In genomic region chr7:79935511-79936205, GRCm38 (mm10) we compare ENCODE assay signal across 8 mouse cellular contexts. TPM values are rescaled to one million over a fixed set of nuclear protein-coding genes. Genes with fewer than 3 reads are reported as not detected.
DNase-seq lines count a peak whose midpoint lies in the region; ATAC-seq and TF ChIP-seq lines count a peak whose summit lies in the region.

No protein-coding gene starts in this region.

- no peaks in the 10 kb centered on the region for H3K79me2 ChIP-seq in myocyte (ENCODE audit: control insufficient read depth, insufficient read depth)

- peak; percentile 44 to 48 for DNase-seq in adrenal gland, adult 18-20 months (ENCODE audit: low spot score in 2 of 2)
- peak; percentile 97 for DNase-seq in heart, adult 11 months
- DNase-seq in natural killer cell, adult 2 months (ENCODE audit: low spot score in 2 of 2): no peak
- DNase-seq in right cerebral cortex, postnatal 4 days: no peak

- 8% methylated on average over 19 of the region's 19 CpGs for WGBS in intestine, embryonic 16.5 days
- 12% methylated on average over 19 of the region's 19 CpGs for WGBS in liver, embryonic 15.5 days (ENCODE audit: insufficient replicate concordance)

- H3K4me1 ChIP-seq in cortical plate, adult 2 months (ENCODE audit: control insufficient read depth, insufficient read depth, low read length): peaks cover 5% of the 10 kb centered on the region
- H3K4me1 ChIP-seq in intestine, embryonic 16.5 days (ENCODE audit: control insufficient read depth, insufficient read depth, low read length): peaks cover 9% of the 10 kb centered on the region
- H3K4me1 ChIP-seq in liver, embryonic 15.5 days (replicated peaks): no peaks in the 10 kb centered on the region; the same call in 1 of the 2 replicates

- H3K9me3 ChIP-seq in intestine, embryonic 16.5 days (ENCODE audit: control insufficient read depth, low read length): no peaks in the 10 kb centered on the region
- no peaks in the 10 kb centered on the region for H3K9me3 ChIP-seq in liver, embryonic 15.5 days (replicated peaks)

- peak overlapping the region; percentile 80 for H3K4me2 ChIP-seq in intestine, embryonic 16.5 days (ENCODE audit: low read depth, low read length)
- H3K4me2 ChIP-seq in liver, embryonic 15.5 days: peak overlapping the region; percentile 55
- H3K4me2 ChIP-seq in myocyte (ENCODE audit: low read depth): peak overlapping the region; percentile 95

- no peaks in the 10 kb centered on the region for H3K27me3 ChIP-seq in intestine, embryonic 16.5 days (replicated peaks; ENCODE audit: control insufficient read depth, insufficient read depth, low read length)
- peaks cover 47% of the 10 kb centered on the region for H3K27me3 ChIP-seq in liver, embryonic 15.5 days
- H3K27me3 ChIP-seq in myocyte (ENCODE audit: control insufficient read depth, insufficient read depth, insufficient read length): no peaks in the 10 kb centered on the region

- peak overlapping the region; percentile 77 for H3K27ac ChIP-seq in cortical plate, adult 2 months (ENCODE audit: insufficient read depth, low read length)
- peak overlapping the region; percentile 97 for H3K27ac ChIP-seq in intestine, embryonic 16.5 days (ENCODE audit: low read length)
- H3K27ac ChIP-seq in liver, embryonic 15.5 days (replicated peaks): 0 out of 2 replicates have a peak overlapping the region, but pooled peaks have one; percentile 38

- peak; percentile 96 for ATAC-seq in intestine, embryonic 16.5 days
- ATAC-seq in liver, embryonic 15.5 days (ENCODE audit: insufficient read depth): peak; percentile 69

- 0 out of 2 replicates have a peak, but pooled peaks have one; percentile 37 for TF ChIP-seq POLR2A in cortical plate, adult 2 months (IDR thresholded peaks at IDR 0.05; ENCODE audit: extremely low read depth, insufficient read depth, low read length)
- peak; percentile 27 for TF ChIP-seq POLR2A in myocyte (IDR thresholded peaks at IDR 0.05; ENCODE audit: insufficient read length, low read depth)

- no peak for TF ChIP-seq CTCF in cortical plate, adult 2 months (IDR thresholded peaks at IDR 0.05; ENCODE audit: extremely low read depth, insufficient read depth, low read length)

- H3ac ChIP-seq in myocyte (ENCODE audit: control insufficient read depth, insufficient read length): peak overlapping the region; percentile 35

- peak overlapping the region; percentile 74 for H3K4me3 ChIP-seq in cortical plate, adult 2 months (ENCODE audit: insufficient read depth, low read length)
- H3K4me3 ChIP-seq in intestine, embryonic 16.5 days (ENCODE audit: low read length): peak overlapping the region; percentile 70
- H3K4me3 ChIP-seq in liver, embryonic 15.5 days (replicated peaks): peak overlapping the region; percentile 53
- peak overlapping the region; percentile 48 for H3K4me3 ChIP-seq in myocyte

- peak overlapping the region; percentile 87 for H3K9ac ChIP-seq in intestine, embryonic 16.5 days (ENCODE audit: low read depth, low read length)
- H3K9ac ChIP-seq in liver, embryonic 15.5 days: no peak overlapping the region

- 0 out of 2 replicates have a peak, but pooled peaks cover 3% of the 10 kb centered on the region for H3K36me3 ChIP-seq in intestine, embryonic 16.5 days (ENCODE audit: control insufficient read depth, insufficient read depth, low read length)
- no peaks in the 10 kb centered on the region for H3K36me3 ChIP-seq in liver, embryonic 15.5 days (replicated peaks)
- no peaks in the 10 kb centered on the region for H3K36me3 ChIP-seq in myocyte (ENCODE audit: control insufficient read depth, insufficient read depth)

TF ChIP-seq in myocyte, 11 proteins besides CTCF, POLR2A, EP300 and RAD21:
- TF ChIP-seq E2F4 (IDR thresholded peaks at IDR 0.05; ENCODE audit: insufficient read depth) (no peak), SRF (IDR thresholded peaks at IDR 0.05; ENCODE audit: control insufficient read depth, insufficient read length, low read depth) (no peak), POLR2AphosphoS2 (IDR thresholded peaks at IDR 0.05; ENCODE audit: insufficient read length, low read depth) (no peak), MAX (IDR thresholded peaks at IDR 0.05; ENCODE audit: low read depth) (no peak), TCF3 (IDR thresholded peaks at IDR 0.05; ENCODE audit: insufficient read length, low read depth) (no peak), MYOG (IDR thresholded peaks at IDR 0.05; ENCODE audit: control insufficient read depth in 1 of 3, insufficient read depth in 1 of 3, insufficient read length in 2 of 3, low read depth in 2 of 3) (no peak), MYOD1 (IDR thresholded peaks at IDR 0.05; ENCODE audit: control insufficient read depth in 1 of 3, insufficient read length in 2 of 3, low read depth in 2 of 3) (no peak), TCF12 (IDR thresholded peaks at IDR 0.05; ENCODE audit: insufficient read depth, poor library complexity, severe bottlenecking) (no peak), USF1 (IDR thresholded peaks at IDR 0.05; ENCODE audit: low read depth) (no peak), REST (IDR thresholded peaks at IDR 0.05; ENCODE audit: insufficient read depth, insufficient read length) (no peak), CEBPB (IDR thresholded peaks at IDR 0.05; ENCODE audit: insufficient read depth, poor library complexity, severe bottlenecking) (no peak)
TF ChIP-seq in myocyte: peak in this region for 0.

RNA-seq across cellular contexts. Expression of gene Arpin, which starts 0.5 kb away (rescaled TPM):
- 10 to 100 TPM; 12.8 to 14.7 TPM for total RNA-seq in adrenal gland, adult 18-20 months (2021)
- 13.8 and 14.8 TPM in 2 replicates for polyA plus RNA-seq in cortical plate, adult 2 months (2012; rRNA removed)
- polyA plus RNA-seq in intestine, embryonic 16.5 days (2015; fragmentation: Nextera tagmentation; extraction: Ambion mirVana): 58.0 and 60.8 TPM in 2 replicates
- 3.5 and 3.6 TPM in 2 replicates for polyA plus RNA-seq in liver, embryonic 15.5 days (2015; fragmentation: Nextera tagmentation; extraction: Ambion mirVana)
- 15.1 TPM for polyA plus RNA-seq in myocyte (2012; fragmentation: generic; extraction: Trizol)

RNA-seq across cellular contexts. Expression of gene Ap3s2, which starts 15.2 kb away (rescaled TPM):
- total RNA-seq in adrenal gland, adult 18-20 months (2021): 10 to 100 TPM; 20.0 to 25.7 TPM
- 39.2 and 42.2 TPM in 2 replicates for polyA plus RNA-seq in cortical plate, adult 2 months (2012; rRNA removed)
- 28.9 and 30.7 TPM in 2 replicates for polyA plus RNA-seq in intestine, embryonic 16.5 days (2015; fragmentation: Nextera tagmentation; extraction: Ambion mirVana)
- 8.1 and 9.5 TPM in 2 replicates for polyA plus RNA-seq in liver, embryonic 15.5 days (2015; fragmentation: Nextera tagmentation; extraction: Ambion mirVana)
- polyA plus RNA-seq in myocyte (2012; fragmentation: generic; extraction: Trizol): 15.1 TPM

Comparison
In these comparisons a context has a peak if more than half of its experiments do, and no peak if none do; other contexts are left out.
1. DNase-seq: peak in adrenal gland, adult 18-20 months (2 of 2) and heart, adult 11 months (single experiment); none in natural killer cell, adult 2 months (0 of 2) and right cerebral cortex, postnatal 4 days (single experiment).
2. H3K27ac ChIP-seq: peak in every context shown above with its lines; median percentile 97 in intestine, embryonic 16.5 days; 77 in cortical plate, adult 2 months; 38 in liver, embryonic 15.5 days.
3. Peak in every context shown above with its lines, with median percentiles within 50 percentile points of each other: H3K4me3 ChIP-seq and H3K4me2 ChIP-seq.